Mouse (Mus musculus) MEL (cell line): ENCODE measurements around the gene Erlin1. TPM values are rescaled to one million over a fixed set of nuclear protein-coding genes. Genes with fewer than 3 reads are reported as not detected.
A peak's percentile ranks its signal among the peaks of the same experiment; 100 is the strongest.

Source experiments
- DNase-seq: peaks from one replicate; pipeline ENCODE4 v3.0.0; 2011; ENCODE audit warnings: low read depth, low spot score
- H3K27ac ChIP-seq: 2 replicates; pipeline ENCODE4 v1.5.1; 2012; ENCODE audit warnings: low read depth, mild to moderate bottlenecking, control low read depth, low read length, moderate library complexity; ENCODE audit not compliant: control insufficient read depth
- H3K27me3 ChIP-seq, 2 experiments: fragments of 150-350 bp in 1 of 2; sonication (generic) in 1 of 2; 2 replicates each; pipeline ENCODE4 v1.6.1; 2012; ENCODE audit warnings: low read length in 2 of 2, mild to moderate bottlenecking in 2 of 2, improper control_type of control experiment in 1 of 2, moderate library complexity in 1 of 2; ENCODE audit not compliant: insufficient read depth in 2 of 2, control insufficient read depth in 1 of 2
- H3K36me3 ChIP-seq, 2 experiments: 2 replicates each; pipeline ENCODE4 v1.6.1; 2012 to 2014; ENCODE audit warnings: low read length in 2 of 2, improper control_type of control experiment in 1 of 2, inconsistent platforms in 1 of 2, mild to moderate bottlenecking in 1 of 2; ENCODE audit not compliant: insufficient read depth in 2 of 2, control insufficient read depth in 1 of 2
- H3K4me1 ChIP-seq, 2 experiments: fragments of 150-350 bp in 1 of 2; sonication (generic) in 1 of 2; 2 replicates each; pipeline ENCODE4 v1.6.1; 2012; ENCODE audit warnings: low read length in 2 of 2, improper control_type of control experiment in 1 of 2, mild to moderate bottlenecking in 1 of 2; ENCODE audit not compliant: insufficient read depth in 2 of 2, control insufficient read depth in 1 of 2
- H3K4me3 ChIP-seq, 2 experiments: fragments of 150-350 bp in 1 of 2; sonication (generic) in 1 of 2; 2 replicates each; pipeline ENCODE4 v1.5.1; 2012; ENCODE audit warnings: low read depth in 2 of 2, low read length in 2 of 2, mild to moderate bottlenecking in 2 of 2, moderate library complexity in 2 of 2, control low read depth in 1 of 2, improper control_type of control experiment in 1 of 2; ENCODE audit not compliant: control insufficient read depth in 1 of 2, insufficient read depth in 1 of 2
- H3K79me2 ChIP-seq: 2 replicates; pipeline ENCODE4 v1.6.1; 2012; ENCODE audit warnings: mild to moderate bottlenecking, low read length, moderate library complexity; ENCODE audit not compliant: control insufficient read depth, poor library complexity, insufficient read depth
- H3K9ac ChIP-seq: 2 replicates; pipeline ENCODE4 v1.6.1; 2012; ENCODE audit warnings: low read depth, mild to moderate bottlenecking, control low read depth, low read length, moderate library complexity; ENCODE audit not compliant: control insufficient read depth, poor library complexity, severe bottlenecking
- H3K9me3 ChIP-seq: fragments of 150-350 bp; sonication (generic); replicated peaks from 2 replicates; pipeline ENCODE4 v1.6.1; 2012; ENCODE audit warnings: mild to moderate bottlenecking, low read length, improper control_type of control experiment, moderate library complexity; ENCODE audit not compliant: insufficient read depth
- BHLHE40 ChIP-seq: IDR thresholded peaks from 2 replicates; pipeline ENCODE4 v1.6.1; 2012; ENCODE audit warnings: low read depth, mild to moderate bottlenecking, inconsistent platforms, low read length, improper control_type of control experiment, borderline replicate concordance
- CTCF ChIP-seq, 3 experiments: IDR thresholded peaks in 2 of 3; conservative IDR thresholded peaks in 1 of 3; 2 replicates each; pipeline ENCODE4 v1.5.1; 2011 to 2012; ENCODE audit warnings: low read length in 3 of 3, low read depth in 2 of 3, mild to moderate bottlenecking in 2 of 3, improper control_type of control experiment in 1 of 3, inconsistent platforms in 1 of 3, mixed read lengths in 1 of 3, moderate library complexity in 1 of 3; ENCODE audit not compliant: control insufficient read depth in 1 of 3, insufficient read depth in 1 of 3, poor library complexity in 1 of 3, severe bottlenecking in 1 of 3
- ELF1 ChIP-seq: IDR thresholded peaks from 2 replicates; pipeline ENCODE4 v1.6.1; 2014; ENCODE audit warnings: low read depth, mild to moderate bottlenecking, inconsistent platforms, low read length, improper control_type of control experiment, moderate library complexity
- ETS1 ChIP-seq: IDR thresholded peaks from 2 replicates; pipeline ENCODE4 v1.6.1; 2012; ENCODE audit warnings: low read depth, mild to moderate bottlenecking, inconsistent platforms, low read length, improper control_type of control experiment, moderate library complexity
- GATA1 ChIP-seq: IDR thresholded peaks from 2 replicates; pipeline ENCODE4 v1.6.1; 2011; ENCODE audit warnings: low read depth, low read length, improper control_type of control experiment
- JUND ChIP-seq: IDR thresholded peaks from 2 replicates; pipeline ENCODE4 v1.6.1; 2011; ENCODE audit warnings: low read depth, mild to moderate bottlenecking, improper control_type of control experiment, low read length
- MAFK ChIP-seq: IDR thresholded peaks from 2 replicates; pipeline ENCODE4 v1.6.1; 2011; ENCODE audit warnings: low read depth, mild to moderate bottlenecking, low read length, improper control_type of control experiment, borderline replicate concordance
- MAX ChIP-seq: IDR thresholded peaks from 2 replicates; pipeline ENCODE4 v1.6.1; 2011; ENCODE audit warnings: low read length, improper control_type of control experiment
- MAZ ChIP-seq: IDR thresholded peaks from 2 replicates; pipeline ENCODE4 v1.6.1; 2012; ENCODE audit warnings: low read depth, mild to moderate bottlenecking, inconsistent platforms, low read length, improper control_type of control experiment
- MEF2A ChIP-seq: IDR thresholded peaks from 2 replicates; pipeline ENCODE4 v1.6.1; 2014; ENCODE audit warnings: low read depth, mild to moderate bottlenecking, inconsistent platforms, low read length, improper control_type of control experiment; ENCODE audit not compliant: poor library complexity, insufficient replicate concordance, severe bottlenecking; ENCODE audit errors: extremely low read depth
- MYB ChIP-seq: IDR thresholded peaks from 2 replicates; pipeline ENCODE4 v1.6.1; 2011; ENCODE audit warnings: mild to moderate bottlenecking, low read depth, low read length, improper control_type of control experiment
- POLR2A ChIP-seq, 2 experiments: IDR thresholded peaks; 2 replicates each; pipeline ENCODE4 v1.6.1; 2011 to 2012; ENCODE audit warnings: low read length in 2 of 2, mild to moderate bottlenecking in 2 of 2, control low read depth in 1 of 2, improper control_type of control experiment in 1 of 2, low read depth in 1 of 2, moderate library complexity in 1 of 2; ENCODE audit not compliant: control insufficient read depth in 1 of 2, insufficient read depth in 1 of 2, poor library complexity in 1 of 2
- RAD21 ChIP-seq: IDR thresholded peaks from 2 replicates; pipeline ENCODE4 v1.6.1; 2011; ENCODE audit warnings: mild to moderate bottlenecking, low read depth, low read length, improper control_type of control experiment
- RCOR1 ChIP-seq: IDR thresholded peaks from 2 replicates; pipeline ENCODE4 v1.6.1; 2012; ENCODE audit warnings: low read depth, mild to moderate bottlenecking, inconsistent platforms, low read length, improper control_type of control experiment
- SMC3 ChIP-seq: IDR thresholded peaks from 2 replicates; pipeline ENCODE4 v1.6.1; 2011; ENCODE audit warnings: low read depth, low read length, improper control_type of control experiment
- UBTF ChIP-seq: IDR thresholded peaks from 2 replicates; pipeline ENCODE4 v1.6.1; 2012; ENCODE audit warnings: low read depth, mild to moderate bottlenecking, inconsistent platforms, low read length, improper control_type of control experiment, moderate library complexity, borderline replicate concordance; ENCODE audit not compliant: insufficient read depth
- USF1 ChIP-seq: IDR thresholded peaks from 2 replicates; pipeline ENCODE4 v1.6.1; 2014; ENCODE audit warnings: low read depth, mild to moderate bottlenecking, inconsistent platforms, low read length, improper control_type of control experiment, moderate library complexity
- USF2 ChIP-seq, 2 experiments: IDR thresholded peaks; 2 replicates each; pipeline ENCODE4 v1.6.1; 2011 to 2012; ENCODE audit warnings: improper control_type of control experiment in 2 of 2, low read length in 2 of 2, borderline replicate concordance in 1 of 2, inconsistent platforms in 1 of 2, low read depth in 1 of 2, mild to moderate bottlenecking in 1 of 2; ENCODE audit not compliant: insufficient read depth in 1 of 2
- ZC3H11A ChIP-seq: IDR thresholded peaks from 2 replicates; pipeline ENCODE4 v1.6.1; 2012; ENCODE audit warnings: low read depth, mild to moderate bottlenecking, inconsistent platforms, low read length, improper control_type of control experiment
- ZKSCAN1 ChIP-seq: IDR thresholded peaks from 2 replicates; pipeline ENCODE4 v1.6.1; 2012; ENCODE audit warnings: low read depth, mild to moderate bottlenecking, inconsistent platforms, low read length, improper control_type of control experiment, moderate library complexity
- polyA plus RNA-seq, 2 experiments: library from polyadenylated mRNA; stranded (reverse) in 1 of 2; unstranded in 1 of 2; fragments of >175 nt in 1 of 2; fragments of >200 nt in 1 of 2; gene quantifications; 2 replicates each; pipeline versions ENCODE4 v1.2.1 to v1.2.4; 2012; ENCODE audit warnings: low replicate concordance in 2 of 2, low read depth in 1 of 2; ENCODE audit not compliant: insufficient read length in 2 of 2, insufficient read depth in 1 of 2, missing spikeins in 1 of 2
- total RNA-seq: library from RNA; depleted of rRNA; stranded (reverse); fragments of 300-350 nt; gene quantifications from 2 replicates; pipeline ENCODE4 v1.2.3, GENCODE M21; 2012

Erlin1 gene
- total and polyA plus RNA-seq, 3 experiments = 25.0 to 108 (median 39.5) TPM

GRCm38 (mm10) chr19:44111706-44112105, 42.1 kb upstream of the Erlin1 start:
- Histone ChIP-seq H3K79me2 (peaks cover 5% of the 10 kb centered on the region), H3K27ac (no peak overlapping the region), H3K4me3 (no peak overlapping the region), H3K36me3 (peaks cover 4 to 15% of the 10 kb centered on the region in 2 experiments), H3K4me1 (peaks cover 0 to 5% of the 10 kb centered on the region in 2 experiments; a peak in 2 of 4 replicates)
- peak; percentile 71 for DNase-seq
- TF ChIP-seq GATA1 (no peak), POLR2A (IDR thresholded peaks at IDR 0.05; ENCODE audit: control insufficient read depth in 1 of 2, insufficient read depth in 1 of 2, low read depth in 1 of 2, low read length in 2 of 2, poor library complexity in 1 of 2) (peak in 1 of 2 experiments; percentile 21; a peak in 1 of 4 replicates), UBTF (no peak), SMC3 (peak; percentile 61), JUND (peak; percentile 41; the same call in 1 of the 2 replicates), ZC3H11A (peak; percentile 4; the same call in 1 of the 2 replicates), CTCF (IDR thresholded peaks at IDR 0.05 in 2 of 3, conservative IDR thresholded peaks at IDR 0.05 in 1 of 3; ENCODE audit: control insufficient read depth in 1 of 3, insufficient read depth in 1 of 3, low read depth in 2 of 3, low read length in 3 of 3, poor library complexity in 1 of 3, severe bottlenecking in 1 of 3) (peak; percentile 58 to 78 (median 66)), RCOR1 (no peak), RAD21 (peak; percentile 31)
- TF ChIP-seq, all 39 proteins: peak for 6
- Histone ChIP-seq H3K27me3 (no peaks in the 10 kb centered on the region), H3K9ac (no peak overlapping the region), H3K9me3 (no peaks in the 10 kb centered on the region)

GRCm38 (mm10) chr19:44110356-44110755, 40.8 kb upstream of the Erlin1 start:
- Histone ChIP-seq H3K9ac (no peak overlapping the region), H3K4me1 (peaks cover 6 to 10% of the 10 kb centered on the region in 2 experiments), H3K27ac (no peak overlapping the region), H3K27me3 (no peaks in the 10 kb centered on the region), H3K36me3 (peaks cover 10 to 15% of the 10 kb centered on the region in 2 experiments), H3K79me2 (peaks cover 18% of the 10 kb centered on the region), H3K9me3 (no peaks in the 10 kb centered on the region), H3K4me3 (no peak overlapping the region)
- DNase-seq = no peak
- TF ChIP-seq ZKSCAN1 (no peak), USF2 (IDR thresholded peaks at IDR 0.05; ENCODE audit: borderline replicate concordance in 1 of 2, insufficient read depth in 1 of 2, low read depth in 1 of 2, low read length in 2 of 2) (no peak), UBTF (no peak), ZC3H11A (no peak), MAFK (no peak), RAD21 (no peak), MAX (no peak)

- H3K27ac ChIP-seq = no peak overlapping the region
- H3K36me3 ChIP-seq = peaks cover 6 to 28% of the 10 kb centered on the region in 2 experiments
- H3K9ac ChIP-seq = no peak overlapping the region
- DNase-seq = peak; percentile 18
- H3K79me2 ChIP-seq = peaks cover 28% of the 10 kb centered on the region
- no peaks in the 10 kb centered on the region for H3K27me3 ChIP-seq
- H3K4me3 ChIP-seq = no peak overlapping the region
- H3K4me1 ChIP-seq = peaks cover 14 to 17% of the 10 kb centered on the region in 2 experiments
- TF ChIP-seq ELF1 (no peak), BHLHE40 (no peak), MAFK (no peak), USF2 (IDR thresholded peaks at IDR 0.05; ENCODE audit: borderline replicate concordance in 1 of 2, insufficient read depth in 1 of 2, low read depth in 1 of 2, low read length in 2 of 2) (no peak), ZC3H11A (no peak), USF1 (no peak), MAX (no peak), MYB (no peak), RAD21 (no peak), MAZ (no peak), MEF2A (no peak), ETS1 (no peak)
- H3K9me3 ChIP-seq = no peaks in the 10 kb centered on the region
Observed at GRCm38 (mm10) chr19:44108996-44109395, 39.4 kb upstream of the Erlin1 start.
